ENCODE assay signal across 20 mouse cellular contexts in genomic region chr1:75608625-75609263, GRCm38 (mm10).
DNase-seq lines count a peak whose midpoint lies in the region; ATAC-seq and TF ChIP-seq lines count a peak whose summit lies in the region.
"Had no signal": no experiment of that assay in that cellular context is flagged by ENCODE, and none has a peak within 500 bp of the region (broad histone marks: within the 10 kb centered on the region; RNA-seq: fewer than 3 reads in every experiment).

No protein-coding gene starts in this region.

- no peaks in the 10 kb centered on the region for H3K9me3 ChIP-seq in hindbrain, embryonic 13.5 days
- H3K9me3 ChIP-seq in hindbrain, embryonic 12.5 days (replicated peaks) = no peaks in the 10 kb centered on the region
- H3K9me3 ChIP-seq in forebrain, embryonic 15.5 days = no peaks in the 10 kb centered on the region
- H3K9me3 ChIP-seq: heart, embryonic 13.5 days had no signal

- 74% methylated on average over 11 of the region's 11 CpGs for WGBS in hindbrain, embryonic 13.5 days
- 70% methylated on average over 11 of the region's 11 CpGs for WGBS in hindbrain, embryonic 12.5 days
- WGBS in forebrain, embryonic 15.5 days = 43% methylated on average over 11 of the region's 11 CpGs

- H3ac ChIP-seq in myocyte (ENCODE audit: control insufficient read depth, insufficient read length) = no peak overlapping the region

- H3K27ac ChIP-seq in hindbrain, embryonic 13.5 days = peak overlapping the region; percentile 30; the same call in 1 of the 2 replicates
- H3K27ac ChIP-seq in hindbrain, embryonic 12.5 days = no peak overlapping the region
- no peak overlapping the region for H3K27ac ChIP-seq in forebrain, embryonic 15.5 days (replicated peaks)
- H3K27ac ChIP-seq: heart, embryonic 13.5 days; kidney, postnatal 0 days; layer of hippocampus, adult 2 months; left cerebral cortex, adult 2 months; stomach, postnatal 0 days had no signal

- no peaks in the 10 kb centered on the region for H3K27me3 ChIP-seq in hindbrain, embryonic 13.5 days
- H3K27me3 ChIP-seq in hindbrain, embryonic 12.5 days = no peaks in the 10 kb centered on the region
- no peaks in the 10 kb centered on the region for H3K27me3 ChIP-seq in forebrain, embryonic 15.5 days
- H3K27me3 ChIP-seq in myocyte (ENCODE audit: control insufficient read depth, insufficient read depth, insufficient read length) = peaks cover 17% of the 10 kb centered on the region
- H3K27me3 ChIP-seq: heart, embryonic 13.5 days had no signal

- ATAC-seq in hindbrain, embryonic 13.5 days (ENCODE audit: low FRiP score) = no peak
- no peak for ATAC-seq in hindbrain, embryonic 12.5 days (ENCODE audit: low FRiP score)
- peak; percentile 55; the same call in 1 of the 2 replicates for ATAC-seq in forebrain, embryonic 15.5 days (replicated peaks)
- ATAC-seq: liver, postnatal 0 days had no signal

- no peak overlapping the region for H3K4me2 ChIP-seq in hindbrain, embryonic 13.5 days
- no peak overlapping the region for H3K4me2 ChIP-seq in hindbrain, embryonic 12.5 days (replicated peaks)
- peak overlapping the region; percentile 13; the same call in 1 of the 2 replicates for H3K4me2 ChIP-seq in forebrain, embryonic 15.5 days (replicated peaks)
- peak overlapping the region; percentile 10 for H3K4me2 ChIP-seq in myocyte (ENCODE audit: low read depth)
- H3K4me2 ChIP-seq: heart, embryonic 13.5 days had no signal

- no peaks in the 10 kb centered on the region for H3K79me2 ChIP-seq in myocyte (ENCODE audit: control insufficient read depth, insufficient read depth)

- peaks cover 19% of the 10 kb centered on the region; the same call in 1 of the 2 replicates for H3K4me1 ChIP-seq in hindbrain, embryonic 13.5 days (replicated peaks)
- peaks cover 4% of the 10 kb centered on the region; the same call in 1 of the 2 replicates for H3K4me1 ChIP-seq in hindbrain, embryonic 12.5 days
- peaks cover 20% of the 10 kb centered on the region for H3K4me1 ChIP-seq in forebrain, embryonic 15.5 days
- H3K4me1 ChIP-seq: megakaryocyte, embryonic 14.5 days had no signal

- H3K4me3 ChIP-seq in hindbrain, embryonic 13.5 days = no peak overlapping the region
- no peak overlapping the region for H3K4me3 ChIP-seq in hindbrain, embryonic 12.5 days
- H3K4me3 ChIP-seq in forebrain, embryonic 15.5 days = no peak overlapping the region
- H3K4me3 ChIP-seq in myocyte = no peak overlapping the region
- H3K4me3 ChIP-seq: erythroblast, embryonic 14.5 days; heart, embryonic 13.5 days; layer of hippocampus, adult 2 months; left cerebral cortex, adult 2 months; megakaryocyte, embryonic 14.5 days had no signal

- peak; percentile 44 for DNase-seq in retina, postnatal 1 day
- no peak for DNase-seq in retina, embryonic 14.5 days (ENCODE audit: low spot score)
- no peak for DNase-seq in spleen, postnatal 14 days (ENCODE audit: low spot score in 2 of 2)
- no peak for DNase-seq in thymus, postnatal 4 days
- DNase-seq: cerebellum, adult 9-10 months; kidney, adult 11 months; liver; liver, postnatal 0 days; lung, postnatal 14 days had no signal

- no peak for TF ChIP-seq POLR2A in myocyte (IDR thresholded peaks at IDR 0.05; ENCODE audit: insufficient read length, low read depth)

- H3K36me3 ChIP-seq in hindbrain, embryonic 13.5 days = no peaks in the 10 kb centered on the region
- no peaks in the 10 kb centered on the region for H3K36me3 ChIP-seq in hindbrain, embryonic 12.5 days
- no peaks in the 10 kb centered on the region for H3K36me3 ChIP-seq in forebrain, embryonic 15.5 days
- no peaks in the 10 kb centered on the region for H3K36me3 ChIP-seq in myocyte (ENCODE audit: control insufficient read depth, insufficient read depth)
- H3K36me3 ChIP-seq: heart, embryonic 13.5 days had no signal

- H3K9ac ChIP-seq in hindbrain, embryonic 13.5 days = no peak overlapping the region
- no peak overlapping the region for H3K9ac ChIP-seq in hindbrain, embryonic 12.5 days
- no peak overlapping the region for H3K9ac ChIP-seq in forebrain, embryonic 15.5 days (replicated peaks)
- H3K9ac ChIP-seq: heart, embryonic 13.5 days; liver, postnatal 0 days had no signal

TF ChIP-seq in myocyte, 11 proteins besides CTCF, POLR2A, EP300 and RAD21:
- peak; percentile 12 for TF ChIP-seq TCF12 (IDR thresholded peaks at IDR 0.05; ENCODE audit: insufficient read depth, poor library complexity, severe bottlenecking)
- no peak for TF ChIP-seq MAX (IDR thresholded peaks at IDR 0.05; ENCODE audit: low read depth)
- TF ChIP-seq MYOD1 (IDR thresholded peaks at IDR 0.05; ENCODE audit: control insufficient read depth in 1 of 3, insufficient read length in 2 of 3, low read depth in 2 of 3) = peak; percentile 52 to 73 (median 61)
- TF ChIP-seq SRF (IDR thresholded peaks at IDR 0.05; ENCODE audit: control insufficient read depth, insufficient read length, low read depth) = no peak
- TF ChIP-seq USF1 (IDR thresholded peaks at IDR 0.05; ENCODE audit: low read depth) = no peak
- TF ChIP-seq CEBPB (IDR thresholded peaks at IDR 0.05; ENCODE audit: insufficient read depth, poor library complexity, severe bottlenecking) = no peak
- no peak for TF ChIP-seq E2F4 (IDR thresholded peaks at IDR 0.05; ENCODE audit: insufficient read depth)
- no peak for TF ChIP-seq POLR2AphosphoS2 (IDR thresholded peaks at IDR 0.05; ENCODE audit: insufficient read length, low read depth)
- peak in 1 of 3 experiments; percentile 14 for TF ChIP-seq MYOG (IDR thresholded peaks at IDR 0.05; ENCODE audit: control insufficient read depth in 1 of 3, insufficient read depth in 1 of 3, insufficient read length in 2 of 3, low read depth in 2 of 3)
- TF ChIP-seq TCF3 (IDR thresholded peaks at IDR 0.05; ENCODE audit: insufficient read length, low read depth) = no peak
- TF ChIP-seq REST (IDR thresholded peaks at IDR 0.05; ENCODE audit: insufficient read depth, insufficient read length) = no peak

Comparison
In these comparisons a context has a peak if more than half of its experiments do, and no peak if none do; other contexts are left out.
1. H3K4me2 ChIP-seq: peak in forebrain, embryonic 15.5 days (single experiment) and myocyte (single experiment); none in hindbrain, embryonic 13.5 days (single experiment) and hindbrain, embryonic 12.5 days (single experiment).